Mouse (Mus musculus): ENCODE measurements around the gene Rap2b. TPM values are rescaled to one million over a fixed set of nuclear protein-coding genes. Genes with fewer than 3 reads are reported as not detected.
A peak's percentile ranks its signal among the peaks of the same experiment; 100 is the strongest.

Rap2b gene
- polyA plus RNA-seq, 1 experiment, result 9.5 TPM

GRCm38 (mm10) chr3:61358107-61358506 lies 3.3 kb upstream of the Rap2b start:
- TF ChIP-seq CTCF (IDR thresholded peaks at IDR 0.05; ENCODE audit: borderline replicate concordance, extremely low read depth, insufficient read depth, insufficient read length), result no peak
- no peak for TF ChIP-seq POLR2A (IDR thresholded peaks at IDR 0.05; ENCODE audit: borderline replicate concordance, extremely low read depth, insufficient read depth, insufficient read length, poor library complexity, severe bottlenecking)
- peak; percentile 90 for DNase-seq (ENCODE audit: low read depth)

- no peak for DNase-seq (ENCODE audit: low read depth)
- TF ChIP-seq POLR2A (IDR thresholded peaks at IDR 0.05; ENCODE audit: borderline replicate concordance, extremely low read depth, insufficient read depth, insufficient read length, poor library complexity, severe bottlenecking) (no peak), CTCF (IDR thresholded peaks at IDR 0.05; ENCODE audit: borderline replicate concordance, extremely low read depth, insufficient read depth, insufficient read length) (no peak)
Measured at GRCm38 (mm10) chr3:61358756-61359293, 2.6 kb upstream of the Rap2b start.

GRCm38 (mm10) chr3:61362821-61363160 lies 1.4 kb downstream of the Rap2b start:
- no peak for DNase-seq (ENCODE audit: low read depth)
- TF ChIP-seq POLR2A (IDR thresholded peaks at IDR 0.05; ENCODE audit: borderline replicate concordance, extremely low read depth, insufficient read depth, insufficient read length, poor library complexity, severe bottlenecking) (no peak), CTCF (IDR thresholded peaks at IDR 0.05; ENCODE audit: borderline replicate concordance, extremely low read depth, insufficient read depth, insufficient read length) (no peak)

GRCm38 (mm10) chr3:61363161-61363988 lies 1.9 kb downstream of the Rap2b start:
- TF ChIP-seq CTCF (IDR thresholded peaks at IDR 0.05; ENCODE audit: borderline replicate concordance, extremely low read depth, insufficient read depth, insufficient read length) (no peak), POLR2A (IDR thresholded peaks at IDR 0.05; ENCODE audit: borderline replicate concordance, extremely low read depth, insufficient read depth, insufficient read length, poor library complexity, severe bottlenecking) (no peak)
- DNase-seq (ENCODE audit: low read depth), result peak; percentile 100

- DNase-seq (ENCODE audit: low read depth), result peak; percentile 99
- TF ChIP-seq POLR2A (IDR thresholded peaks at IDR 0.05; ENCODE audit: borderline replicate concordance, extremely low read depth, insufficient read depth, insufficient read length, poor library complexity, severe bottlenecking), result peak; percentile 95
- no peak for TF ChIP-seq CTCF (IDR thresholded peaks at IDR 0.05; ENCODE audit: borderline replicate concordance, extremely low read depth, insufficient read depth, insufficient read length)
Measured at GRCm38 (mm10) chr3:61363989-61364660, 2.7 kb downstream of the Rap2b start.

GRCm38 (mm10) chr3:61364661-61364977 lies 3.2 kb downstream of the Rap2b start:
- TF ChIP-seq POLR2A (IDR thresholded peaks at IDR 0.05; ENCODE audit: borderline replicate concordance, extremely low read depth, insufficient read depth, insufficient read length, poor library complexity, severe bottlenecking), result no peak
- no peak for TF ChIP-seq CTCF (IDR thresholded peaks at IDR 0.05; ENCODE audit: borderline replicate concordance, extremely low read depth, insufficient read depth, insufficient read length)
- DNase-seq (ENCODE audit: low read depth), result no peak

- TF ChIP-seq POLR2A (IDR thresholded peaks at IDR 0.05; ENCODE audit: borderline replicate concordance, extremely low read depth, insufficient read depth, insufficient read length, poor library complexity, severe bottlenecking) (0 out of 2 replicates have a peak, but pooled peaks have one; percentile 13), CTCF (IDR thresholded peaks at IDR 0.05; ENCODE audit: borderline replicate concordance, extremely low read depth, insufficient read depth, insufficient read length) (0 out of 2 replicates have a peak, but pooled peaks have one; percentile 4)
- DNase-seq (ENCODE audit: low read depth), result peak; percentile 76
Measured at GRCm38 (mm10) chr3:61364978-61365778, 3.7 kb downstream of the Rap2b start.

GRCm38 (mm10) chr3:61365779-61366373 lies 4.4 kb downstream of the Rap2b start, which contains the start of gene B430305J03Rik:
Gene B430305J03Rik (minus strand): TSS chr3:61365951.
- peak; percentile 63 for DNase-seq (ENCODE audit: low read depth)
- no peak for TF ChIP-seq POLR2A (IDR thresholded peaks at IDR 0.05; ENCODE audit: borderline replicate concordance, extremely low read depth, insufficient read depth, insufficient read length, poor library complexity, severe bottlenecking)

GRCm38 (mm10) chr3:61368446-61368845 lies 7.0 kb downstream of the Rap2b start:
- TF ChIP-seq CTCF (IDR thresholded peaks at IDR 0.05; ENCODE audit: borderline replicate concordance, extremely low read depth, insufficient read depth, insufficient read length) (no peak), POLR2A (IDR thresholded peaks at IDR 0.05; ENCODE audit: borderline replicate concordance, extremely low read depth, insufficient read depth, insufficient read length, poor library complexity, severe bottlenecking) (no peak)
- no peak for DNase-seq (ENCODE audit: low read depth)

- TF ChIP-seq CTCF (IDR thresholded peaks at IDR 0.05; ENCODE audit: borderline replicate concordance, extremely low read depth, insufficient read depth, insufficient read length) (no peak), POLR2A (IDR thresholded peaks at IDR 0.05; ENCODE audit: borderline replicate concordance, extremely low read depth, insufficient read depth, insufficient read length, poor library complexity, severe bottlenecking) (no peak)
- no peak for DNase-seq (ENCODE audit: low read depth)
Measured at GRCm38 (mm10) chr3:61376001-61376400, 14.6 kb downstream of the Rap2b start.
